Mouse (Mus musculus): ENCODE results near the gene Ptges.
"Not testable (repeated sequence)": the region's sequence is repeated elsewhere in the genome, so short reads cannot be mapped to it uniquely, and the experiment has no call there.

The Ptges gene

GRCm38 (mm10) chr2:30929483-30930045, at the start of gene Ptges:
Ptges (minus strand) TSS chr2:30929863.
- peak; percentile 28 for DNase-seq (ENCODE audit: low spot score)

- DNase-seq (ENCODE audit: low spot score) = peak; percentile 81
These were observed 38.0 kb upstream of the Ptges start, which contains the start of gene Tor1a for GRCm38 (mm10) chr2:30967352-30968327. Tor1a (minus strand) TSS chr2:30967933.

- peak; percentile 47 for DNase-seq (ENCODE audit: low spot score)
These were observed 37.2 kb upstream of the Ptges start for GRCm38 (mm10) chr2:30966826-30967225.

GRCm38 (mm10) chr2:30965627-30966026, 36.0 kb upstream of the Ptges start:
- no peak for DNase-seq (ENCODE audit: low spot score)

DNA sequence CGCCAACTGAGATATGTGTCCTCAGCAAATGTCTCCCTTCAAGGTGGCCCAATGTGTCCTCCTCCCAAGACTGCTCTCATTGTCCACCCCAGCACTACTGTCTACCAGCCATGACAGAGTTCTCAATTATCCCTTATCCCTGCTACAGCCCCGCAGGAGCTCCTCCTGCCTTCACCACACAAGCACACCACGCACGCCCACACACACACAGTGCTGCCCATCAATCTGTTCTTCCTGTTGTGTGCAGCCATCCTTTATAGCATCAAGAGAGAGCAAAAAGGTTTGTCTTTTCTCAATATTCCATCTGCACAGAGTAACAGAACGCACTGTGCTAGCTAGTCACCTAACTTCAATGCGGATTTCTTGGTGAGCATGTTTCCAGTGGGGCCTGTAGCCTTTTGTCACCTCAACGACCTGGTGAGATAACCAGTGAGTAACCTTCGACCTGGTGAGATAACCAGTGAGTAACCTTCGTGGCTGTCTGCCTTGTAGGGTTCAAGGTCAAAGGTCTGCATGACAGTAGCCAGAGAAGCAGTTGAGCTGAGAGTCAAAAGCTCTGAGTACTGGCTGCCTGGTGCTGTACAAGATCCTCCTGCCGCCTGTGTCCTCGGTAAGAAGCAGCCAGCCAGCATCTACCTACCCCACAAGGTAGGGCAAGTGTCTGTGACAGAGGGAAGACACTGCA, 33.0 kb upstream of the Ptges start:
- no peak for DNase-seq (ENCODE audit: low spot score)

DNA sequence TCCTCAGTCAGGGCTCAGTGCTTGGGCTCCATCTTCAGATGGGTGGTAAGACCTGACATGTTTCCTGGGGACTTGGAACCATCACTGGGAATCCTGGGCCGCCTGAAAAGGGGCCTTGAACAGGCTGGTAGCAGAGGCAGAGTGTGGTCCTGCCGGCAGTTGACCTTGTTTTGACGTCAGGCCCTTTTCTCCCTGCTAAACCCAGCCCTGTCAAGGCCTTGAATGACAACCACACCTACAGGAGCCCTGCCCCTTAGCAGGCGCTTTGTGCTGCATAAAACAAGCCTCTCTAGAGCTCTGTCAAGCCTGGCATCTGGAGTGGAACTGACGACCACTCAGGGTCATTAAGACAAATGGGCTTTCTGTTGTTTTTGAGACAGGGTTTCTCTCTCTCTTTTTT, 30.2 kb upstream of the Ptges start:
- DNase-seq (ENCODE audit: low spot score) = no peak

DNA sequence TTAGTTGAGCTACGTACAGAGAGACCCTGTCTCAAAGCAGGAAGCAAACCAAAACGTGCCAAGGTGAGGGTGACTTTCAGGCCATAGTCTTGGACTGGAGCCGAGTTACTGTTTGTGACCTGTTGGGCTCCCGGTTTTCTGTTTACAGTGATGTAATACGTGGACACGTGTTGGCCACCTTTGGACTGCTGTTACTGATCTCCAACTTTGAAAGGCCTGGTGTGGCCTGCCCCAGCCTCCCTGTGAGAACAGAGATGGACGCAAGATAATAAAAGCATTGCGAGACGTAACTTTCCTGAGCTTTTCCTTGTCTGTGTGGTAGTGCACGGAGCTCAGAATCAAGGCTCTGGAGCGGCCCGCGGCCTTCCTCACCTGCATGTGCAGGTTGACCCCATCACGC, 29.1 kb upstream of the Ptges start:
- no peak for DNase-seq (ENCODE audit: low spot score)

- DNase-seq (ENCODE audit: low spot score) = no peak
These were observed 27.8 kb upstream of the Ptges start for GRCm38 (mm10) chr2:30957511-30957910.

- DNase-seq (ENCODE audit: low spot score) = no peak
These were observed 25.1 kb upstream of the Ptges start for GRCm38 (mm10) chr2:30954797-30955196.

- peak; percentile 88 for DNase-seq (ENCODE audit: low spot score)
These were observed 23.3 kb upstream of the Ptges start, which contains the start of gene Tor1b for GRCm38 (mm10) chr2:30952824-30953490. Tor1b (plus strand) TSS chr2:30952959.

- no peak for DNase-seq (ENCODE audit: low spot score)
These were observed 22.8 kb upstream of the Ptges start for GRCm38 (mm10) chr2:30952457-30952823.

DNA sequence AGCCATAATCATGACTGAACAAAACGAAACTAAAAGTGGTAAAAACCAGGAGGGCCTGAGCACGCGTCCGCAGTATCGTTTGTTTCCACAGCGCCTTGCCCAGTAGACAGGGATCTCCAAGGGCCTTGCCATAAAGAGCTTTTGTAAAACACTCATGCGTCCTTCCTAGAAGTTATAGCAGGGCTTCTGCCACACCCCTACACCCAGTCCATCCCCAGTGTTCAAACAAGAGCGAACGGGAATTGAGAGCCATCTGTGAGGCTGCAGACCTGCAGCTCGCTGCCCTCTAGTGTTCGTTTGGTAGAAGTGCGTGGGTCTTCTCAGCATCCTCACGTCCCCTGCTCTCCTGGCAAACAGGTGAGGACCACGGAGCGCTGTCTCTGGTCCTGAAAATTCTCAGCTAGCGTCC, 12.9 kb upstream of the Ptges start:
- peak; percentile 75 for DNase-seq (ENCODE audit: low spot score)

DNA sequence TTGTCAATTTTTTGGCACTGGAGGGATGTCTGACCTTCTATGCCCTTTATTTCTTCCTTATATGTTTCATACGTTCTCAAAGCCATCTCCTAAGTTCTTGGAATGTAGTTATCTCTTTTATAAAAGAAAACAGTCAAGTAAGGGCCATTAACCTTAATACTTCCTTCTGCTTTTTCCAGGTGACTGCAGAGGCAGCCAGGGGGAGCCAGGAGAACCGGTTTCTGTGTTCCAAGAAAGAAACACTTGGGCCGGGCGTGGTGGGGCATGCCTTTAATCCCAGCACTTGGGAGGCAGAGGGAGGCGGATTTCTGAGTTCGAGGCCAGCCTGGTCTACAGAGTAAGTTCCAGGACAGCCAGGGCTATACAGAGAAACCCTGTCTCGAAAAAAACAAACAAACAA, 12.5 kb upstream of the Ptges start:
- not testable (repeated sequence) for DNase-seq (ENCODE audit: low spot score)

DNA sequence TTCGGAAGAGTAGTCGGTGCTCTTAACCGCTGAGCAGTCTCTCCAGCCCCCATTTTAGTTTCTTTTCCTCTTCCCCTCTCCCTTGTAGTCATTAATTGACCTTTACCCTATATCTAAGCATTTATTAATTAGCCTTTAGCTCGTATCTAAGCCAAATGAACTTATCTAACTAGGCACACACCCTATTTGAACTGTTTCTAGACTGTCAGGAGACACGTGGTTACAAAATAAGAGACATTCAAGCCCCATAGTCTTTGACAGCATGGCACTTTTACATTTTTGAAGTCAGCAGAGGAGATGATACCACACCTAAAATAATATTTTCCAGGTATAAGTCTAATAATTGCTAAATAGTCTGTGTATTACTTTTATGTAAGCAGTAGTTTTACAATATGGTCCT, 11.9 kb upstream of the Ptges start:
- DNase-seq (ENCODE audit: low spot score) = no peak

- no peak for DNase-seq (ENCODE audit: low spot score)
These were observed 8.9 kb upstream of the Ptges start for GRCm38 (mm10) chr2:30938574-30938991.

- no peak for DNase-seq (ENCODE audit: low spot score)
These were observed 8.1 kb upstream of the Ptges start for GRCm38 (mm10) chr2:30937731-30938130.

DNA sequence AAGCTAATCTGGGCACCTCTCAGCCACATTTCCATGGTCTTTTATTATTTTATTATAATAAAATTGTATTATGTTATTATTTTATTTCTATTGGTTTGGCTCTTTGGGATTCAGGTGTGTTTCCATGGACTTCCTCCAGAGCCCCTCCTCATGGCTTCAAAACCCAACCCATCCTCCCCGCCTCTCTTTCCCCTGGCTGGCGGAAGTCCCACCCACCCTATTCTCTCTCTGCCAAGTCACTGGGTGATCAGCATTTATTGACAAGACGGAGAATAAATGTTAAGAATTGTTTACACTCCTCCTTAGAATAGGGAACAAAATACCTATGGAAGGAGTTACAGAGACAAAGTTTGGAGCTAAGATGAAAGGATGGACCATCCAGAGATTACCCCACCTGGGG, 7.1 kb upstream of the Ptges start:
- DNase-seq (ENCODE audit: low spot score) = no peak

- DNase-seq (ENCODE audit: low spot score) = peak; percentile 61
These were observed 4.3 kb upstream of the Ptges start for GRCm38 (mm10) chr2:30933917-30934450.

DNA sequence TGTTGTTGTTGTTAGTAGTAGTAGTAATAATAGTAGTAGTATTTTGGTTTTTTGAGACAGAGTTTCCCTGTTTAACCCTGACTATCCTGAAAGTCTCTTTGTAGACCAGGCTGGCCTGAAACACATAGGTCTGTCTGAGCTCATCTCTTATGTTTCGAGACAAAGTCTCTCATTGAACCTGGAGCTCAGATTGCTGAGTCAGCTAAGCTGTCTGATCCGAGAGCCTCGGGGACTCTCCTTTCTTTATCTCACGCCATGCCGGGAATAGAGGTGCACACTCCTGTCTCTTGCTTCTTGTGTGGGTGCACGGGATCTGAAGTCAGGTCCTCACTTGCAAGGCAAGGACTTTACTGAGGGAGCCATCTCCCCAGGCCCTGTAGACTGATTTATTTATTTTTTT, 3.4 kb upstream of the Ptges start:
- no peak for DNase-seq (ENCODE audit: low spot score)

DNA sequence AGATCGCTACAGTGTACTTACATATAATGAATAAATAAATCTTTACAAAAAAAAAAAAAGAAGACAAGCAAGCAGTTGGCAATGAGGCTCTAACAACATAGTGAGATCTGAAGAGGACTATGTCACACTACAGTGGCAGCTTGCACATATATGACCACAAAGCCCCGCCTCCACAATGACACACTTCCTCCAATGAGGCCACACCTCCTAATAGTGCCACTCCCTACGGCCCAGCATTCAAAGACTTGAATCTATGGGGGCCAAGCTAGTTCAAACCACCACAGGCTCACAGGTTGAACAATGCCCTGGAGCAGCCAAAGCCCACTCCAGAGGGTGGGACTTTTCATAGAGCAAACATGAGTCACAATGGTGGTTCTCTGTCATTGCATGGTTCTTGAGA, 2.3 kb upstream of the Ptges start:
- DNase-seq (ENCODE audit: low spot score) = peak; percentile 22

GRCm38 (mm10) chr2:30930846-30931245, 1.2 kb upstream of the Ptges start:
- not testable (repeated sequence) for DNase-seq (ENCODE audit: low spot score)
